Mouse (Mus musculus): ENCODE results near the gene Zfp618.

Zfp618 gene

GRCm38 (mm10) chr4:62965497-62966302 is at the start of gene Zfp618:
Gene Zfp618, plus strand, starts transcription at chr4:62965573.
- no peak for DNase-seq (ENCODE audit: low spot score)

- DNase-seq (ENCODE audit: low spot score): no peak
These were observed 48.3 kb upstream of the Zfp618 start for GRCm38 (mm10) chr4:62917056-62917455.

GRCm38 (mm10) chr4:62933798-62934197 is 31.6 kb upstream of the Zfp618 start:
- DNase-seq (ENCODE audit: low spot score): no peak

- DNase-seq (ENCODE audit: low spot score): no peak
These were observed 29.7 kb upstream of the Zfp618 start for GRCm38 (mm10) chr4:62935589-62936218.

- DNase-seq (ENCODE audit: low spot score): no peak
These were observed 23.1 kb upstream of the Zfp618 start for GRCm38 (mm10) chr4:62941961-62942892.

GRCm38 (mm10) chr4:62944326-62944879 is 21.0 kb upstream of the Zfp618 start:
- DNase-seq (ENCODE audit: low spot score): no peak

GRCm38 (mm10) chr4:62963806-62964205 is 1.6 kb upstream of the Zfp618 start:
- DNase-seq (ENCODE audit: low spot score): no peak

GRCm38 (mm10) chr4:62964844-62965496 is 403 bp upstream of the Zfp618 start:
- no peak for DNase-seq (ENCODE audit: low spot score)

GRCm38 (mm10) chr4:62969526-62969925 is 4.2 kb downstream of the Zfp618 start:
- DNase-seq (ENCODE audit: low spot score): no peak

GRCm38 (mm10) chr4:62971991-62972390 is 6.6 kb downstream of the Zfp618 start:
- no peak for DNase-seq (ENCODE audit: low spot score)

- no peak for DNase-seq (ENCODE audit: low spot score)
These were observed 7.7 kb downstream of the Zfp618 start for GRCm38 (mm10) chr4:62973086-62973485.

GRCm38 (mm10) chr4:62974901-62975300 is 9.5 kb downstream of the Zfp618 start:
- DNase-seq (ENCODE audit: low spot score): no peak

- DNase-seq (ENCODE audit: low spot score): no peak
These were observed 10.2 kb downstream of the Zfp618 start for GRCm38 (mm10) chr4:62975541-62975940.

GRCm38 (mm10) chr4:62977454-62977853 is 12.1 kb downstream of the Zfp618 start:
- DNase-seq (ENCODE audit: low spot score): no peak

GRCm38 (mm10) chr4:62978501-62978911 is 13.1 kb downstream of the Zfp618 start:
- DNase-seq (ENCODE audit: low spot score): no peak

- DNase-seq (ENCODE audit: low spot score): no peak
These were observed 16.2 kb downstream of the Zfp618 start for GRCm38 (mm10) chr4:62981572-62981971.

GRCm38 (mm10) chr4:62983556-62983955 is 18.2 kb downstream of the Zfp618 start:
- DNase-seq (ENCODE audit: low spot score): no peak

- no peak for DNase-seq (ENCODE audit: low spot score)
These were observed 26.0 kb downstream of the Zfp618 start for GRCm38 (mm10) chr4:62991336-62991735.

GRCm38 (mm10) chr4:62993190-62993589 is 27.8 kb downstream of the Zfp618 start:
- DNase-seq (ENCODE audit: low spot score): no peak

GRCm38 (mm10) chr4:62997606-62998005 is 32.2 kb downstream of the Zfp618 start:
- DNase-seq (ENCODE audit: low spot score): no peak

GRCm38 (mm10) chr4:62998431-62998835 is 33.1 kb downstream of the Zfp618 start:
- no peak for DNase-seq (ENCODE audit: low spot score)

GRCm38 (mm10) chr4:62998908-62999307 is 33.5 kb downstream of the Zfp618 start:
- no peak for DNase-seq (ENCODE audit: low spot score)
